Mouse (Mus musculus) MEL (cell line): Measurements from ENCODE around the gene Mpnd. TPM values are rescaled to one million over a fixed set of nuclear protein-coding genes. Genes with fewer than 3 reads are reported as not detected.

Experiments
- DNase-seq: peaks from one replicate; pipeline ENCODE4 v3.0.0; 2011; ENCODE audit warnings: low read depth, low spot score
- H3K27ac ChIP-seq: 2 replicates; pipeline ENCODE4 v1.5.1; 2012; ENCODE audit warnings: low read depth, mild to moderate bottlenecking, control low read depth, low read length, moderate library complexity; ENCODE audit not compliant: control insufficient read depth
- H3K27me3 ChIP-seq, 2 experiments: fragments of 150-350 bp in 1 of 2; sonication (generic) in 1 of 2; 2 replicates each; pipeline ENCODE4 v1.6.1; 2012; ENCODE audit warnings: low read length in 2 of 2, mild to moderate bottlenecking in 2 of 2, improper control_type of control experiment in 1 of 2, moderate library complexity in 1 of 2; ENCODE audit not compliant: insufficient read depth in 2 of 2, control insufficient read depth in 1 of 2
- H3K36me3 ChIP-seq, 2 experiments: 2 replicates each; pipeline ENCODE4 v1.6.1; 2012 to 2014; ENCODE audit warnings: low read length in 2 of 2, improper control_type of control experiment in 1 of 2, inconsistent platforms in 1 of 2, mild to moderate bottlenecking in 1 of 2; ENCODE audit not compliant: insufficient read depth in 2 of 2, control insufficient read depth in 1 of 2
- H3K4me1 ChIP-seq, 2 experiments: fragments of 150-350 bp in 1 of 2; sonication (generic) in 1 of 2; 2 replicates each; pipeline ENCODE4 v1.6.1; 2012; ENCODE audit warnings: low read length in 2 of 2, improper control_type of control experiment in 1 of 2, mild to moderate bottlenecking in 1 of 2; ENCODE audit not compliant: insufficient read depth in 2 of 2, control insufficient read depth in 1 of 2
- H3K4me3 ChIP-seq, 2 experiments: fragments of 150-350 bp in 1 of 2; sonication (generic) in 1 of 2; 2 replicates each; pipeline ENCODE4 v1.5.1; 2012; ENCODE audit warnings: low read depth in 2 of 2, low read length in 2 of 2, mild to moderate bottlenecking in 2 of 2, moderate library complexity in 2 of 2, control low read depth in 1 of 2, improper control_type of control experiment in 1 of 2; ENCODE audit not compliant: control insufficient read depth in 1 of 2, insufficient read depth in 1 of 2
- H3K79me2 ChIP-seq: 2 replicates; pipeline ENCODE4 v1.6.1; 2012; ENCODE audit warnings: mild to moderate bottlenecking, low read length, moderate library complexity; ENCODE audit not compliant: control insufficient read depth, poor library complexity, insufficient read depth
- H3K9ac ChIP-seq: 2 replicates; pipeline ENCODE4 v1.6.1; 2012; ENCODE audit warnings: low read depth, mild to moderate bottlenecking, control low read depth, low read length, moderate library complexity; ENCODE audit not compliant: control insufficient read depth, poor library complexity, severe bottlenecking
- H3K9me3 ChIP-seq: fragments of 150-350 bp; sonication (generic); replicated peaks from 2 replicates; pipeline ENCODE4 v1.6.1; 2012; ENCODE audit warnings: mild to moderate bottlenecking, low read length, improper control_type of control experiment, moderate library complexity; ENCODE audit not compliant: insufficient read depth
- BHLHE40 ChIP-seq: IDR thresholded peaks from 2 replicates; pipeline ENCODE4 v1.6.1; 2012; ENCODE audit warnings: low read depth, mild to moderate bottlenecking, inconsistent platforms, low read length, improper control_type of control experiment, borderline replicate concordance
- CHD1 ChIP-seq: IDR thresholded peaks from 2 replicates; pipeline ENCODE4 v1.6.1; 2012; ENCODE audit warnings: low read depth, mild to moderate bottlenecking, inconsistent platforms, low read length, improper control_type of control experiment
- CTCF ChIP-seq, 3 experiments: IDR thresholded peaks in 2 of 3; conservative IDR thresholded peaks in 1 of 3; 2 replicates each; pipeline ENCODE4 v1.5.1; 2011 to 2012; ENCODE audit warnings: low read length in 3 of 3, low read depth in 2 of 3, mild to moderate bottlenecking in 2 of 3, improper control_type of control experiment in 1 of 3, inconsistent platforms in 1 of 3, mixed read lengths in 1 of 3, moderate library complexity in 1 of 3; ENCODE audit not compliant: control insufficient read depth in 1 of 3, insufficient read depth in 1 of 3, poor library complexity in 1 of 3, severe bottlenecking in 1 of 3
- E2F4 ChIP-seq: IDR thresholded peaks from 2 replicates; pipeline ENCODE4 v1.6.1; 2011; ENCODE audit warnings: low read depth, low read length, improper control_type of control experiment, borderline replicate concordance
- ELF1 ChIP-seq: IDR thresholded peaks from 2 replicates; pipeline ENCODE4 v1.6.1; 2014; ENCODE audit warnings: low read depth, mild to moderate bottlenecking, inconsistent platforms, low read length, improper control_type of control experiment, moderate library complexity
- EP300 ChIP-seq, 2 experiments: IDR thresholded peaks; 2 replicates each; pipeline ENCODE4 v1.6.1; 2011; ENCODE audit warnings: improper control_type of control experiment in 2 of 2, low read length in 2 of 2, low read depth in 1 of 2, mild to moderate bottlenecking in 1 of 2
- ETS1 ChIP-seq: IDR thresholded peaks from 2 replicates; pipeline ENCODE4 v1.6.1; 2012; ENCODE audit warnings: low read depth, mild to moderate bottlenecking, inconsistent platforms, low read length, improper control_type of control experiment, moderate library complexity
- GABPA ChIP-seq: IDR thresholded peaks from 2 replicates; pipeline ENCODE4 v1.6.1; 2012; ENCODE audit warnings: low read depth, mild to moderate bottlenecking, inconsistent platforms, low read length, improper control_type of control experiment, moderate library complexity
- GATA1 ChIP-seq: IDR thresholded peaks from 2 replicates; pipeline ENCODE4 v1.6.1; 2011; ENCODE audit warnings: low read depth, low read length, improper control_type of control experiment
- HCFC1 ChIP-seq: IDR thresholded peaks from 2 replicates; pipeline ENCODE4 v1.6.1; 2012; ENCODE audit warnings: low read depth, mild to moderate bottlenecking, inconsistent platforms, low read length, improper control_type of control experiment, moderate library complexity
- JUND ChIP-seq: IDR thresholded peaks from 2 replicates; pipeline ENCODE4 v1.6.1; 2011; ENCODE audit warnings: low read depth, mild to moderate bottlenecking, improper control_type of control experiment, low read length
- KAT2A ChIP-seq: conservative IDR thresholded peaks from 2 replicates; pipeline ENCODE4 v1.6.1; 2012; ENCODE audit warnings: low read depth, low read length, improper control_type of control experiment, inconsistent platforms
- MAFK ChIP-seq: IDR thresholded peaks from 2 replicates; pipeline ENCODE4 v1.6.1; 2011; ENCODE audit warnings: low read depth, mild to moderate bottlenecking, low read length, improper control_type of control experiment, borderline replicate concordance
- MAX ChIP-seq: IDR thresholded peaks from 2 replicates; pipeline ENCODE4 v1.6.1; 2011; ENCODE audit warnings: low read length, improper control_type of control experiment
- MAZ ChIP-seq: IDR thresholded peaks from 2 replicates; pipeline ENCODE4 v1.6.1; 2012; ENCODE audit warnings: low read depth, mild to moderate bottlenecking, inconsistent platforms, low read length, improper control_type of control experiment
- MXI1 ChIP-seq: IDR thresholded peaks from 2 replicates; pipeline ENCODE4 v1.6.1; 2011; ENCODE audit warnings: mild to moderate bottlenecking, low read depth, low read length, improper control_type of control experiment
- MYC ChIP-seq: IDR thresholded peaks from 2 replicates; pipeline ENCODE4 v1.6.1; 2011; ENCODE audit warnings: low read depth, mild to moderate bottlenecking, low read length, improper control_type of control experiment, moderate library complexity
- NRF1 ChIP-seq: IDR thresholded peaks from 2 replicates; pipeline ENCODE4 v1.6.1; 2014; ENCODE audit warnings: low read depth, mild to moderate bottlenecking, inconsistent platforms, low read length, improper control_type of control experiment, moderate library complexity; ENCODE audit not compliant: poor library complexity, insufficient read depth, severe bottlenecking
- POLR2A ChIP-seq, 2 experiments: IDR thresholded peaks; 2 replicates each; pipeline ENCODE4 v1.6.1; 2011 to 2012; ENCODE audit warnings: low read length in 2 of 2, mild to moderate bottlenecking in 2 of 2, control low read depth in 1 of 2, improper control_type of control experiment in 1 of 2, low read depth in 1 of 2, moderate library complexity in 1 of 2; ENCODE audit not compliant: control insufficient read depth in 1 of 2, insufficient read depth in 1 of 2, poor library complexity in 1 of 2
- POLR2AphosphoS5 ChIP-seq: IDR thresholded peaks from 2 replicates; pipeline ENCODE4 v1.6.1; 2012; ENCODE audit warnings: low read depth, borderline replicate concordance, mild to moderate bottlenecking, inconsistent platforms, low read length, moderate library complexity, mixed read lengths
- RCOR1 ChIP-seq: IDR thresholded peaks from 2 replicates; pipeline ENCODE4 v1.6.1; 2012; ENCODE audit warnings: low read depth, mild to moderate bottlenecking, inconsistent platforms, low read length, improper control_type of control experiment
- SMC3 ChIP-seq: IDR thresholded peaks from 2 replicates; pipeline ENCODE4 v1.6.1; 2011; ENCODE audit warnings: low read depth, low read length, improper control_type of control experiment
- TAL1 ChIP-seq: IDR thresholded peaks from 2 replicates; pipeline ENCODE4 v1.6.1; 2012; ENCODE audit warnings: mild to moderate bottlenecking, inconsistent platforms, low read length, moderate library complexity, mixed read lengths
- TBP ChIP-seq: IDR thresholded peaks from 2 replicates; pipeline ENCODE4 v1.8.0; 2011; ENCODE audit warnings: low read depth, low read length, improper control_type of control experiment
- UBTF ChIP-seq: IDR thresholded peaks from 2 replicates; pipeline ENCODE4 v1.6.1; 2012; ENCODE audit warnings: low read depth, mild to moderate bottlenecking, inconsistent platforms, low read length, improper control_type of control experiment, moderate library complexity, borderline replicate concordance; ENCODE audit not compliant: insufficient read depth
- USF2 ChIP-seq, 2 experiments: IDR thresholded peaks; 2 replicates each; pipeline ENCODE4 v1.6.1; 2011 to 2012; ENCODE audit warnings: improper control_type of control experiment in 2 of 2, low read length in 2 of 2, borderline replicate concordance in 1 of 2, inconsistent platforms in 1 of 2, low read depth in 1 of 2, mild to moderate bottlenecking in 1 of 2; ENCODE audit not compliant: insufficient read depth in 1 of 2
- ZC3H11A ChIP-seq: IDR thresholded peaks from 2 replicates; pipeline ENCODE4 v1.6.1; 2012; ENCODE audit warnings: low read depth, mild to moderate bottlenecking, inconsistent platforms, low read length, improper control_type of control experiment
- ZKSCAN1 ChIP-seq: IDR thresholded peaks from 2 replicates; pipeline ENCODE4 v1.6.1; 2012; ENCODE audit warnings: low read depth, mild to moderate bottlenecking, inconsistent platforms, low read length, improper control_type of control experiment, moderate library complexity
- ZMIZ1 ChIP-seq: IDR thresholded peaks from 2 replicates; pipeline ENCODE4 v1.6.1; 2012; ENCODE audit warnings: low read depth, mild to moderate bottlenecking, inconsistent platforms, low read length, improper control_type of control experiment, moderate library complexity
- ZNF384 ChIP-seq: IDR thresholded peaks from 2 replicates; pipeline ENCODE4 v1.6.1; 2012; ENCODE audit warnings: low read depth, mild to moderate bottlenecking, inconsistent platforms, low read length, improper control_type of control experiment
- polyA plus RNA-seq, 2 experiments: library from polyadenylated mRNA; stranded (reverse) in 1 of 2; unstranded in 1 of 2; fragments of >175 nt in 1 of 2; fragments of >200 nt in 1 of 2; gene quantifications; 2 replicates each; pipeline versions ENCODE4 v1.2.1 to v1.2.4; 2012; ENCODE audit warnings: low replicate concordance in 2 of 2, low read depth in 1 of 2; ENCODE audit not compliant: insufficient read length in 2 of 2, insufficient read depth in 1 of 2, missing spikeins in 1 of 2
- total RNA-seq: library from RNA; depleted of rRNA; stranded (reverse); fragments of 300-350 nt; gene quantifications from 2 replicates; pipeline ENCODE4 v1.2.3, GENCODE M21; 2012

Mpnd gene
- total and polyA plus RNA-seq, 3 experiments = 3.9 to 18.3 TPM; not detected in 1

DNA sequence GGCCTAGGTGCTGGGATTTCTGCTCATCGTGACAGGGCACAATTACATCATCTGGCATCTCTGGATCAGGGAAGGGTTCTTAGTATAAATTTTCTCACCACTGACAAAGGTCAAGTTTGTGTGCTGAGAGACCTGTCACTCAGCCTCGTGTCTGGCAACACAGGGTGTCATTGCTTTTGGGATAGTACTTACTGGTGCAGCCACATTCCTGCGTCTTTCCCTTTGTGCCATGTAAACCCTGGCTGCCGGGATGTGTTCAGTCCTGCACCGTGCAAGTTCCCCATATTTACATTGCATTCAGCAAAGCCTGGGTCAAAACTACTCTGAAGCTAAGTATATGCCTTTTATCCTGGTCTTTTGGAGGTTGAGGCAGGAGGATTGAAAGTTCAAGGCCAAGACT lies 45.9 kb downstream of the Mpnd start:
- H3K4me3 ChIP-seq = no peak overlapping the region
- H3K9me3 ChIP-seq = no peaks in the 10 kb centered on the region
- H3K79me2 ChIP-seq = peaks cover 51% of the 10 kb centered on the region
- peaks cover 6 to 7% of the 10 kb centered on the region in 2 experiments; a peak in 3 of 4 replicates for H3K4me1 ChIP-seq
- TF ChIP-seq ELF1 (no peak), GABPA (no peak), MAX (no peak), NRF1 (no peak), ETS1 (no peak), JUND (no peak), MAZ (no peak), KAT2A (no peak), EP300 (IDR thresholded peaks at IDR 0.05; ENCODE audit: low read depth in 1 of 2, low read length in 2 of 2) (no peak), UBTF (no peak), POLR2AphosphoS5 (no peak), ZC3H11A (no peak), BHLHE40 (no peak), CTCF (IDR thresholded peaks at IDR 0.05 in 2 of 3, conservative IDR thresholded peaks at IDR 0.05 in 1 of 3; ENCODE audit: control insufficient read depth in 1 of 3, insufficient read depth in 1 of 3, low read depth in 2 of 3, low read length in 3 of 3, poor library complexity in 1 of 3, severe bottlenecking in 1 of 3) (no peak), GATA1 (no peak), MYC (no peak)
- DNase-seq = no peak
- H3K27me3 ChIP-seq = no peaks in the 10 kb centered on the region
- no peak overlapping the region for H3K9ac ChIP-seq
- H3K27ac ChIP-seq = no peak overlapping the region
- H3K36me3 ChIP-seq = peaks cover 16 to 44% of the 10 kb centered on the region in 2 experiments

DNA sequence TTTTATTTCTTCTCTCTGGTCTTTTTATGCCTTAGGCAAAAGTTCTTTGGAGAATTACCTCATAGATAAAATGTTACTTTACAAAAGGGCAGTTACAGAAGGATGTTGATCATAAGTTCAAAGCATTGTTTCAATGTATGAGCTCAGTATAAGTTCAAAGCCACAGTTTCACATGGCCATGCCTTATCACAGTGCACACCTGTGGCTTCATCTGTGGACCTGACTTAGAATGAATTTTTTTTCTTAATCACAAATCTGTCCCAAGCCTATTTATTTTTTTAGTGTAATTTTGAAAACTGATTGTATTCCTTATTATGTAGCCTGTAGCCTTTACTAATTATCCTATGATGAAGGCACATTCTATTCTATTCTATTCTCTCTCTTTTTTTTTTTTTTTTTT lies 49.4 kb downstream of the Mpnd start:
- Histone ChIP-seq H3K9me3 (no peaks in the 10 kb centered on the region), H3K79me2 (peaks cover 28% of the 10 kb centered on the region), H3K4me3 (no peak overlapping the region), H3K27me3 (no peaks in the 10 kb centered on the region), H3K9ac (no peak overlapping the region), H3K36me3 (peaks cover 16 to 33% of the 10 kb centered on the region in 2 experiments), H3K27ac (no peak overlapping the region), H3K4me1 (peaks cover 6 to 7% of the 10 kb centered on the region in 2 experiments; a peak in 3 of 4 replicates)
- DNase-seq = no peak
- TF ChIP-seq HCFC1 = no peak
- TF ChIP-seq CHD1 = no peak
- TF ChIP-seq E2F4 = no peak
- no peak for TF ChIP-seq POLR2AphosphoS5
- TF ChIP-seq MXI1 = no peak
- no peak for TF ChIP-seq JUND
- TF ChIP-seq ZMIZ1 = no peak
- TF ChIP-seq NRF1 = no peak
- no peak for TF ChIP-seq EP300 (IDR thresholded peaks at IDR 0.05; ENCODE audit: low read depth in 1 of 2, low read length in 2 of 2)
- no peak for TF ChIP-seq SMC3
- TF ChIP-seq POLR2A (IDR thresholded peaks at IDR 0.05; ENCODE audit: control insufficient read depth in 1 of 2, insufficient read depth in 1 of 2, low read depth in 1 of 2, low read length in 2 of 2, poor library complexity in 1 of 2) = no peak
- no peak for TF ChIP-seq BHLHE40
- no peak for TF ChIP-seq ELF1
- peak; percentile 58 for TF ChIP-seq ETS1
- peak; percentile 19; the same call in 1 of the 2 replicates for TF ChIP-seq RCOR1
- peak; percentile 35 for TF ChIP-seq TAL1
- no peak for TF ChIP-seq MAFK
- no peak for TF ChIP-seq ZKSCAN1
- TF ChIP-seq CTCF (IDR thresholded peaks at IDR 0.05 in 2 of 3, conservative IDR thresholded peaks at IDR 0.05 in 1 of 3; ENCODE audit: control insufficient read depth in 1 of 3, insufficient read depth in 1 of 3, low read depth in 2 of 3, low read length in 3 of 3, poor library complexity in 1 of 3, severe bottlenecking in 1 of 3) = no peak
- TF ChIP-seq USF2 (IDR thresholded peaks at IDR 0.05; ENCODE audit: borderline replicate concordance in 1 of 2, insufficient read depth in 1 of 2, low read depth in 1 of 2, low read length in 2 of 2) = no peak
- TF ChIP-seq ZNF384 = peak; percentile 58
- no peak for TF ChIP-seq TBP
